Mouse (Mus musculus): ENCODE data around the gene Kcnk5. TPM values are rescaled to one million over a fixed set of nuclear protein-coding genes. Genes with fewer than 3 reads are reported as not detected.

Gene Kcnk5
- polyA plus RNA-seq, 1 experiment, result 1.6 TPM

DNA sequence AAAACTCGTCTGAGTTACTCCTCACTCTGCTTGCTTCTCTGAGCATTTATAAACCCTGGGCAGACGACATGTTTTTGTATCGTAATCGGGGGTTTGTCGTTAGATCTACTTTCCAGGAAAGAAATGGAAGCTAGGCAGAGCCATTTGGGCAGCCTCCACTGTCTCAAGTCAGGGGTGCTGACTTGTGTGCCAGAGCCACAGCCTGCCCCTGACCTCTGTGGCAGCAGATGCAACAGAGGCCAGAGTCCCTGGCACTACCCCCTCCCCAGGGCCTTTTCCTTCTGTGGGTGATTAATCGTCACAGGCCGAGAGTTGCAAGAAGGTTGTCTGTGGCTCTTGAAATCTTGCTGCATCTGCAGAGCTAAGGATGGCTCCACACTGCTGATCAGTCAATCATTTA is 987 bp upstream of the Kcnk5 start:
- Histone ChIP-seq H3K4me1 (ENCODE audit: control insufficient read depth) (peaks cover 52% of the 10 kb centered on the region), H3K36me3 (ENCODE audit: control insufficient read depth) (peaks cover 16% of the 10 kb centered on the region), H3K4me3 (replicated peaks) (no peak overlapping the region), H3K9me3 (ENCODE audit: control insufficient read depth, low read length) (no peaks in the 10 kb centered on the region), H3K27me3 (ENCODE audit: control insufficient read depth) (no peaks in the 10 kb centered on the region)
- no peak for TF ChIP-seq TAL1 (IDR thresholded peaks at IDR 0.05; ENCODE audit: low read length)
- no peak for TF ChIP-seq GATA1 (IDR thresholded peaks at IDR 0.05; ENCODE audit: low read length)

DNA sequence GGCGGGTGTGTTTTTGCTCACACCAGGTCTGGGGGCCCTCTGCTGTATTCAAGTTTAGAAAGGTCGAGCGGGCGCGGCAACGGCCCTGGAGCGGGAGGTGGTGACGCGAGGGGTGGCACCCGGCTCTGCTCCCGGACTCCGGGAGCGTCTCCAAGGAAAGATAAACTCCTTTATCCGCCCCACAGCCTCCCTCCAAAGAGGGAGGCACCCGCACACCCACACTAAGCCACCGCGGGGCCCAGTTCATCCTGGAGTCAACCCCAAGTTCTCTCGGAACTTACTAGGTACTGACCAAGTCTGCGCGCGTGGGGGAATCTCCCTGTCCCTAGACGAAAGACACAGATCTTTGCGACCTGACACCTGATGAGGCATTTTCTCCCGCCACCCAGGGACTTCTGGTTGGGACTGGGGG is 852 bp downstream of the Kcnk5 start:
- TF ChIP-seq GATA1 (IDR thresholded peaks at IDR 0.05; ENCODE audit: low read length) (peak; percentile 34; the same call in 1 of the 2 replicates), TAL1 (IDR thresholded peaks at IDR 0.05; ENCODE audit: low read length) (no peak)
- peak overlapping the region; percentile 95 for H3K4me3 ChIP-seq (replicated peaks)
- peaks cover 62% of the 10 kb centered on the region for H3K4me1 ChIP-seq (ENCODE audit: control insufficient read depth)
- no peaks in the 10 kb centered on the region for H3K27me3 ChIP-seq (ENCODE audit: control insufficient read depth)
- H3K9me3 ChIP-seq (ENCODE audit: control insufficient read depth, low read length), result no peaks in the 10 kb centered on the region
- H3K36me3 ChIP-seq (ENCODE audit: control insufficient read depth), result peaks cover 30% of the 10 kb centered on the region

DNA sequence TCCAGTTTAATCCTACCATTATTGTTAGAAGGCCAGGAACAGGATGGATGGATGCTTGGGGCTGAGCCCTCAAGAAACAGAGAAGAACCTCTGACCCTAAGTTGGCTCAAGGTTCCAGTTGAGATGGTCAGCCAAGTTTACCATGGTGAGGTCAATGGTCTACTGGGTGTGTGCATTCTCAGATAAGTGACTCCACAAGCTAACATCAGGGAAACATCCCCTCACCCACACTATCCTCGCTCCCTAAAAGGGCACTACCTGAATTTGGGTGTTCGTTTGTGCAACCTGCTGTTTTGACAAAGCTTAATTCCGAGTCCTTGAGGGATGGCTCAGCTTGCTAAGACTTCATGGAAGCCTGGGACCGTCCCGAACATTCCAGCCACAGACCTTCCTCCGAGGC is 1.3 kb downstream of the Kcnk5 start:
- H3K27me3 ChIP-seq (ENCODE audit: control insufficient read depth), result no peaks in the 10 kb centered on the region
- peaks cover 35% of the 10 kb centered on the region for H3K36me3 ChIP-seq (ENCODE audit: control insufficient read depth)
- TF ChIP-seq GATA1 (IDR thresholded peaks at IDR 0.05; ENCODE audit: low read length) (no peak), TAL1 (IDR thresholded peaks at IDR 0.05; ENCODE audit: low read length) (no peak)
- H3K9me3 ChIP-seq (ENCODE audit: control insufficient read depth, low read length), result no peaks in the 10 kb centered on the region
- H3K4me1 ChIP-seq (ENCODE audit: control insufficient read depth), result peaks cover 64% of the 10 kb centered on the region
- H3K4me3 ChIP-seq (replicated peaks), result peak overlapping the region; percentile 95

DNA sequence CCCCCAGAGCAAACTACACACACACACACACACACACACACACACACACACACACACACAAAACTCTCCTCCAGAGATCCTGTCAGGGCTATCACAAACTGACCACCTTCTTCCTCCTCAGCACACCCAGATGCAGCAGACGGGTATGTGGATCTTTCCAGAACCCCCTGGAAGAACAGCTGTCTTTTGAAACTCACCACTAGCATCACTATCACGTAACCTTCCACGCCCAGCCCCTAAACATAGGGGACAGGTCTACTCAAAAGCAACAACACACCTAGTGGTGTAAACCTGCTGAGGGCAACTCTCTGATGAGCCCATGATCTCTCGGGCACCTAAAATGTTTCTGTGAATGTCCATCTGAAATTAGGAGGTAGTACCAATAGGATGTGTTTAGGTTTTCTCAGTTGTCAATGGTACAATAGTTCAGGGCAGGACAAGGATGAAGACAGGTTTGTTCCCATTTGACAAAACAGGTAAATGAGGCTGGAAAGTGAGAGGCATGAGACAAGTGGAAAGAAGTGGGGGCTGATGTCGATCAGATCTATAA is 1.8 kb downstream of the Kcnk5 start:
- Histone ChIP-seq H3K36me3 (ENCODE audit: control insufficient read depth) (peaks cover 40% of the 10 kb centered on the region), H3K4me1 (ENCODE audit: control insufficient read depth) (peaks cover 68% of the 10 kb centered on the region), H3K4me3 (replicated peaks) (peak overlapping the region; percentile 95), H3K9me3 (ENCODE audit: control insufficient read depth, low read length) (no peaks in the 10 kb centered on the region), H3K27me3 (ENCODE audit: control insufficient read depth) (no peaks in the 10 kb centered on the region)
- no peak for TF ChIP-seq TAL1 (IDR thresholded peaks at IDR 0.05; ENCODE audit: low read length)
- TF ChIP-seq GATA1 (IDR thresholded peaks at IDR 0.05; ENCODE audit: low read length), result no peak

DNA sequence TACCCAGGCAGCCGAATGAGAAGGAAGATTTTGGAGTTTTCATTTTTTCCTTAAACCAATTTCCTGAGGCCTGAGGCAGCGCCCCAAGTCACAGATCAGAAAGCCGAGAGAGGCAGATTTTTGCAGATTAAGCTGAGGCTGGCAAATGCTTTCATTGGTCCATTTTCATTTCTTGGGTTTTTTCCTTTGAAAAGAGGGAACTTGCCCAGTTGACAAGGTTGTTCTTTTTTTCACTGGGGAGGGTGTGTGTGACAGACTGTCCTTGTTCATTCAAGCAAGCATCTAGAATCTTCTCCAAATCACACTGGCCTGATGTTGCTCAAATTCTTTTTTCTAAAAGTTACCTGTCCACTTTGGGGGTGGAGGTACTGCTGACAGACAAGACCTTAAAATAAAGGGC is 2.5 kb downstream of the Kcnk5 start:
- Histone ChIP-seq H3K27me3 (ENCODE audit: control insufficient read depth) (no peaks in the 10 kb centered on the region), H3K9me3 (ENCODE audit: control insufficient read depth, low read length) (no peaks in the 10 kb centered on the region), H3K4me1 (ENCODE audit: control insufficient read depth) (peaks cover 74% of the 10 kb centered on the region), H3K4me3 (replicated peaks) (peak overlapping the region; percentile 95), H3K36me3 (ENCODE audit: control insufficient read depth) (peaks cover 44% of the 10 kb centered on the region)
- TF ChIP-seq TAL1 (IDR thresholded peaks at IDR 0.05; ENCODE audit: low read length) (no peak), GATA1 (IDR thresholded peaks at IDR 0.05; ENCODE audit: low read length) (no peak)

DNA sequence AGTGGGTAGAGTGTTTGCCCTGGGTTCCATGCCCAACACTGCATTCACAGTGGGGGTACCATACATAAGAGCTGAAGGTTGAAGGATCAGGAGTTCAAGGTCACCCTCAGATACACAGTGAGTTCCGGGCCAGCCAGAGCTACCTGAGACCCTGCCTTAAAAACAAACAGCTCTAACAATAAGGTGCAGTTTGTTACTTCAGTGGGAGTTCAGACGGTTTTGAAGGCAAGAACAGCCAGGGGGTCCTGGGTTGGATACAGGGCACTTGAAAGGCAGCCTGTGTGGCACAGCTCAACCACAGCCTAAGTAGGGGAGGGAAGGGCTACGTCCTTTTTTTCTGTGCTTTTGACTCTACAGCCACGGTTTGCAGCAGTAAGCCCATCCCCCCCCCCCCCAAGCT is 3.0 kb downstream of the Kcnk5 start:
- Histone ChIP-seq H3K36me3 (ENCODE audit: control insufficient read depth) (peaks cover 49% of the 10 kb centered on the region), H3K9me3 (ENCODE audit: control insufficient read depth, low read length) (no peaks in the 10 kb centered on the region), H3K4me1 (ENCODE audit: control insufficient read depth) (peaks cover 79% of the 10 kb centered on the region), H3K4me3 (replicated peaks) (peak overlapping the region; percentile 95), H3K27me3 (ENCODE audit: control insufficient read depth) (no peaks in the 10 kb centered on the region)
- no peak for TF ChIP-seq GATA1 (IDR thresholded peaks at IDR 0.05; ENCODE audit: low read length)
- TF ChIP-seq TAL1 (IDR thresholded peaks at IDR 0.05; ENCODE audit: low read length), result no peak

DNA sequence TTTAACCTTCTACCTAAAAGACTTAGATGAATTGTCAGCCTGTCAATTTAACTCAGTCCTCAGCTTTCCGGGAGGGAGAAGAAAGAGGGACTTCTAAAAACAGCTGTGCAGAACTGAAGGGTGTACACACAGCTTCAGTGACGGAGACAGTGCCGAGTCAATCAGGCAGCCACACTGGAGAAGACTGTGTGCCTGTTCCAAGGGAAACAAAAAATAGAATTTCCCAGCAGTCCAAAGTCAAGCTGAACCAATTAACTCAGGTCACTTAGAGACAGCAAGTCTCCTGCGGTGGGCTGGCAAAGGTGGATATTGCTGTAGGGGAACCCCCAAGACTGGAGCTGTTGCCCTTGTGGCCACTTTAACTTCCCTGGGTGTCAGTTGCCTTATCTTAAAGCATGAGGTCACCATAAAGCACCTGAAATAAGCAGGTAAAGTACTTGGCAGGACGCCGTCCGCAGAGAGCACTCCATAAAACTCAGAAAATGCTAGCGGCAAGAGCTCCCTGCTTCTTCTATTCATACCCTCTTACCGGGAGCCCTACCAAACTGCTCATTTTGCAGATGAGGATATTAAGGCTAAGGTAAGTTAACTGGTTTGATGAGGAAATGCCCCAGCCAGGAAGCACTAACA is 4.0 kb downstream of the Kcnk5 start:
- Histone ChIP-seq H3K9me3 (ENCODE audit: control insufficient read depth, low read length) (no peaks in the 10 kb centered on the region), H3K4me1 (ENCODE audit: control insufficient read depth) (peaks cover 87% of the 10 kb centered on the region), H3K27me3 (ENCODE audit: control insufficient read depth) (no peaks in the 10 kb centered on the region), H3K36me3 (ENCODE audit: control insufficient read depth) (peaks cover 56% of the 10 kb centered on the region), H3K4me3 (replicated peaks) (no peak overlapping the region)
- TF ChIP-seq TAL1 (IDR thresholded peaks at IDR 0.05; ENCODE audit: low read length) (no peak), GATA1 (IDR thresholded peaks at IDR 0.05; ENCODE audit: low read length) (no peak)

DNA sequence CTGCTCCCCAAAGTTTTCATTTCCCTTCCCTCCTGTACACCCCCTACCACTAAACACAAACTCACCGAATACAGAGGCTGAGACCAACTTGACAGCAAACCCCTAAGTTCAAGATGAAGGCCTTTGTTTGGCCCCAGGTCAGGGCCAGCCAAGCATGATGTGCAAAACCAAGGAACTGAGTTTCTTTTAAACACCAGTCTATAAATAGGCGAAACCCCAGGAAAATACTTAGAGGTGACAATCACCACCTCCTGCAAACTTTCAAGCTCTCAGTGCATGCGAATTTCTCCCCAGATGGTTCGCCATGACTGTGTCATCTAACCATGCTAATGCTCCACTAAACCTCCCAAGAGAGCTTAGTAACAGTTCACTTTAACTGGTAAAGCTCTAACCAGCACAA is 5.9 kb downstream of the Kcnk5 start:
- peaks cover 81% of the 10 kb centered on the region for H3K4me1 ChIP-seq (ENCODE audit: control insufficient read depth)
- H3K9me3 ChIP-seq (ENCODE audit: control insufficient read depth, low read length), result no peaks in the 10 kb centered on the region
- no peaks in the 10 kb centered on the region for H3K27me3 ChIP-seq (ENCODE audit: control insufficient read depth)
- H3K4me3 ChIP-seq (replicated peaks), result no peak overlapping the region
- TF ChIP-seq TAL1 (IDR thresholded peaks at IDR 0.05; ENCODE audit: low read length) (no peak), GATA1 (IDR thresholded peaks at IDR 0.05; ENCODE audit: low read length) (no peak)
- peaks cover 73% of the 10 kb centered on the region for H3K36me3 ChIP-seq (ENCODE audit: control insufficient read depth)

DNA sequence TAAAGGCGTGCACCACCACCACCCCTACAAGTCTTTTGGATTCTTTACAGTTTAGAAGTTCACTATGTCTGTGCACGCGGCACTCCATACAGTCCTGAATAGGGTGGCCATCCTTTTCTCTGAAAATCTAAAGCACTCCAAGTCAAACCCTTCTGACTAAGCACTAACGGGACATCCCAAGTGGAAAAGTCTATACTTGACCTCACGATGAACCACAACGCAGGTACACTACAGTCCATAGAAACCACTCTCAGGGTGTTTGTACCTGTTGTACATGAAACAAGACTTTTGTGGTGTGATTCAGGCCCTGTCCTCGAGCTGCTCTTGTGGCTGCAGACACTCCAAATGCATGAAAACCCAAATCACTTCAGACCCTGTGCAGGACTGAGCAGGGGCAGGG is 6.5 kb downstream of the Kcnk5 start:
- Histone ChIP-seq H3K4me3 (replicated peaks) (no peak overlapping the region), H3K36me3 (ENCODE audit: control insufficient read depth) (peaks cover 79% of the 10 kb centered on the region)
- TF ChIP-seq GATA1 (IDR thresholded peaks at IDR 0.05; ENCODE audit: low read length), result no peak
- no peak for TF ChIP-seq TAL1 (IDR thresholded peaks at IDR 0.05; ENCODE audit: low read length)

More for the DNA sequence above, 6.5 kb downstream of the Kcnk5 start:
- no peaks in the 10 kb centered on the region for H3K27me3 ChIP-seq (ENCODE audit: control insufficient read depth)
- H3K9me3 ChIP-seq (ENCODE audit: control insufficient read depth, low read length), result no peaks in the 10 kb centered on the region
- peaks cover 81% of the 10 kb centered on the region for H3K4me1 ChIP-seq (ENCODE audit: control insufficient read depth)

All from erythroblast, embryonic 14.5 days (primary cell).